In the genomic region with DNA sequence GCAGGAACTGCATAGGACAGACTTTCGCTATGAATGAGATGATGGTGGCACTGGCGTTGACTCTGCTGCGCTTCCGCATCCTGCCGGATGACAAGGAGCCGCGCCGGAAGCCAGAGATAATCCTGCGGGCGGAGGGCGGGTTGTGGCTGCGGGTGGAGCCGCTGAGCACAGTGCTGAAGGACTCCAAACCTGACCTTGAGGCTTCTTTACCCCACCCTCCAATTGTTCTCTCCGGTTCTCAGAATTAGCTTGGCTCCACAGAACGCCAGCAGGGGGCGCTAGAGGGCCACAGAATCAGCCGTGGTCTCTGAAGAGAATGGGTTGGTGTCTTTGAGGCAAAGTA, we compare ENCODE assay signal across 8 mouse cellular contexts. TPM values are rescaled to one million over a fixed set of nuclear protein-coding genes. Genes with fewer than 3 reads are reported as not detected.
DNase-seq lines count a peak whose midpoint lies in the region; ATAC-seq and TF ChIP-seq lines count a peak whose summit lies in the region.

No protein-coding gene starts in this region.

- WGBS in forebrain, embryonic 13.5 days, result 3% methylated on average over 17 of the region's 17 CpGs
- under 1% methylated on average over 17 of the region's 17 CpGs for WGBS in large intestine, adult 2 months
- WGBS in liver, postnatal 0 days (ENCODE audit: insufficient replicate concordance), result 2% methylated on average over 17 of the region's 17 CpGs
- 3% methylated on average over 17 of the region's 17 CpGs for WGBS in neural tube, embryonic 14.5 days

- TF ChIP-seq CTCF in CH12.LX (conservative IDR thresholded peaks at IDR 0.05 in 1 of 2, IDR thresholded peaks at IDR 0.05 in 1 of 2; ENCODE audit: low read depth in 2 of 2, low read length in 2 of 2), result peak; percentile 78 to 96
- peak; percentile 95 for TF ChIP-seq CTCF in liver, postnatal 0 days (IDR thresholded peaks at IDR 0.05; ENCODE audit: low read depth)

- peak; percentile 74 for TF ChIP-seq POLR2A in CH12.LX (IDR thresholded peaks at IDR 0.05; ENCODE audit: low read depth, low read length)

- H3K27me3 ChIP-seq in CH12.LX (replicated peaks), result no peaks in the 10 kb centered on the region
- H3K27me3 ChIP-seq in forebrain, embryonic 13.5 days, result no peaks in the 10 kb centered on the region
- H3K27me3 ChIP-seq in liver, postnatal 0 days (ENCODE audit: insufficient read depth, low read length), result no peaks in the 10 kb centered on the region
- no peaks in the 10 kb centered on the region for H3K27me3 ChIP-seq in neural tube, embryonic 14.5 days (ENCODE audit: control insufficient read depth, insufficient read depth, low read length)

- peak; percentile 88 for ATAC-seq in forebrain, embryonic 13.5 days
- peak; percentile 62 for ATAC-seq in liver, postnatal 0 days
- ATAC-seq in neural tube, embryonic 14.5 days (ENCODE audit: low read depth), result peak; percentile 97

- TF ChIP-seq EP300 in CH12.LX (IDR thresholded peaks at IDR 0.05; ENCODE audit: low read length), result no peak
- TF ChIP-seq EP300 in liver, postnatal 0 days (IDR thresholded peaks at IDR 0.05; ENCODE audit: low read depth), result peak; percentile 16; the same call in 1 of the 2 replicates

- H3K9ac ChIP-seq in CH12.LX (ENCODE audit: insufficient read depth, low read depth), result peak overlapping the region; percentile 58
- peak overlapping the region; percentile 64 for H3K9ac ChIP-seq in forebrain, embryonic 13.5 days
- H3K9ac ChIP-seq in liver, postnatal 0 days (replicated peaks), result no peak overlapping the region
- H3K9ac ChIP-seq in neural tube, embryonic 14.5 days (replicated peaks; ENCODE audit: low read depth, low read length), result peak overlapping the region; percentile 53; the same call in 1 of the 2 replicates

- no peaks in the 10 kb centered on the region for H3K9me3 ChIP-seq in CH12.LX (replicated peaks; ENCODE audit: low read length)
- H3K9me3 ChIP-seq in forebrain, embryonic 13.5 days (replicated peaks), result no peaks in the 10 kb centered on the region
- H3K9me3 ChIP-seq in liver, postnatal 0 days (ENCODE audit: low read length), result no peaks in the 10 kb centered on the region
- no peaks in the 10 kb centered on the region for H3K9me3 ChIP-seq in neural tube, embryonic 14.5 days (ENCODE audit: control insufficient read depth, low read length)

- in situ Hi-C loops in CH12.LX (cut with MboI; ENCODE audit: low pct_ligation_motif_present, low pct_unique_long_range_greater_than_20kb, low sequenced_read_pairs), result no loop called here

- TF ChIP-seq RAD21 in CH12.LX (IDR thresholded peaks at IDR 0.05; ENCODE audit: low read depth, low read length), result peak; percentile 91

- H3K4me3 ChIP-seq in CH12.LX (replicated peaks in 1 of 3; ENCODE audit: low read depth in 2 of 3, low read length in 2 of 3, poor library complexity in 1 of 3), result peak overlapping the region; percentile 64 to 66 (median 65)
- peak overlapping the region; percentile 39 for H3K4me3 ChIP-seq in forebrain, embryonic 13.5 days
- peak overlapping the region; percentile 31; the same call in 1 of the 2 replicates for H3K4me3 ChIP-seq in liver, postnatal 0 days (ENCODE audit: low read depth, low read length)
- peak overlapping the region; percentile 37 for H3K4me3 ChIP-seq in neural tube, embryonic 14.5 days (ENCODE audit: low read depth, low read length)

- H3K27ac ChIP-seq in CH12.LX (ENCODE audit: insufficient read depth, low read depth), result no peak overlapping the region
- no peak overlapping the region for H3K27ac ChIP-seq in forebrain, embryonic 13.5 days
- no peak overlapping the region for H3K27ac ChIP-seq in liver, postnatal 0 days (ENCODE audit: low read depth)
- no peak overlapping the region for H3K27ac ChIP-seq in neural tube, embryonic 14.5 days (ENCODE audit: low read depth, low read length)

- no peaks in the 10 kb centered on the region for H3K36me3 ChIP-seq in CH12.LX (replicated peaks in 1 of 2; ENCODE audit: control insufficient read depth in 1 of 2, insufficient read depth in 1 of 2, low read length in 1 of 2)
- no peaks in the 10 kb centered on the region for H3K36me3 ChIP-seq in forebrain, embryonic 13.5 days (ENCODE audit: poor library complexity, severe bottlenecking)
- H3K36me3 ChIP-seq in liver, postnatal 0 days (replicated peaks; ENCODE audit: insufficient read depth, low read length), result no peaks in the 10 kb centered on the region
- H3K36me3 ChIP-seq in neural tube, embryonic 14.5 days (ENCODE audit: control insufficient read depth, insufficient read depth, low read length), result no peaks in the 10 kb centered on the region

- dilution Hi-C loops in CH12.LX (cut with MboI; ENCODE audit: extremely low pct_ligation_motif_present, extremely low pct_unique_long_range_greater_than_20kb, low sequenced_read_pairs), result no loop called here

- H3K4me2 ChIP-seq in CH12.LX (ENCODE audit: insufficient read depth, low read depth, poor library complexity, severe bottlenecking), result peak overlapping the region; percentile 63
- peak overlapping the region; percentile 68 for H3K4me2 ChIP-seq in forebrain, embryonic 13.5 days
- H3K4me2 ChIP-seq in liver, postnatal 0 days (ENCODE audit: low read depth, low read length), result peak overlapping the region; percentile 65
- H3K4me2 ChIP-seq in neural tube, embryonic 14.5 days (ENCODE audit: low read depth, low read length), result peak overlapping the region; percentile 55

- H3K4me1 ChIP-seq in CH12.LX (ENCODE audit: control insufficient read depth in 1 of 2, insufficient read depth in 2 of 2), result peaks cover 3 to 9% of the 10 kb centered on the region in 2 experiments; a peak in 2 of 4 replicates
- peaks cover 4% of the 10 kb centered on the region; the same call in 1 of the 2 replicates for H3K4me1 ChIP-seq in forebrain, embryonic 13.5 days
- H3K4me1 ChIP-seq in liver, postnatal 0 days (ENCODE audit: insufficient read depth), result peaks cover 7% of the 10 kb centered on the region; the same call in 1 of the 2 replicates
- H3K4me1 ChIP-seq in neural tube, embryonic 14.5 days (ENCODE audit: control insufficient read depth, insufficient read depth, low read length), result no peaks in the 10 kb centered on the region

- intact Hi-C loops in heart, postnatal 10 days (cut with DNase I), result loop anchor here (2.0 to 5.0 kb wide), 4 partner anchors 46 to 317 kb away; no protein-coding TSS in a partner anchor

- DNase-seq in CH12.LX (ENCODE audit: extremely low read depth), result peak; percentile 97
- peak; percentile 48 for DNase-seq in c-Kit-positive CD71-positive TER-119-negative erythroid progenitor cells, embryonic 14.5 days (ENCODE audit: low read depth)
- peak; percentile 76 to 88 for DNase-seq in heart, postnatal 10 days
- DNase-seq in large intestine, adult 2 months (ENCODE audit: low read depth, low spot score), result peak; percentile 89
- peak; percentile 86 for DNase-seq in liver, postnatal 0 days
- DNase-seq in testis, postnatal 10 days (ENCODE audit: low spot score), result peak; percentile 95

- no peaks in the 10 kb centered on the region for H3K79me2 ChIP-seq in CH12.LX (replicated peaks; ENCODE audit: control insufficient read depth, extremely low read depth, insufficient read depth, poor library complexity, severe bottlenecking)

TF ChIP-seq in CH12.LX, 34 proteins besides CTCF, POLR2A, EP300 and RAD21 (continues in another document):
- TF ChIP-seq JUND (conservative IDR thresholded peaks at IDR 0.05; ENCODE audit: low read depth, low read length) (peak; percentile 13; the same call in 1 of the 2 replicates), RCOR1 (conservative IDR thresholded peaks at IDR 0.05; ENCODE audit: low read depth, low read length) (no peak), TCF12 (IDR thresholded peaks at IDR 0.05; ENCODE audit: low read depth, low read length) (peak; percentile 45; the same call in 1 of the 2 replicates), HCFC1 (IDR thresholded peaks at IDR 0.05; ENCODE audit: low read depth, low read length) (peak; percentile 71), USF2 (conservative IDR thresholded peaks at IDR 0.05; ENCODE audit: low read depth, low read length) (no peak), MAFK (IDR thresholded peaks at IDR 0.05; ENCODE audit: insufficient replicate concordance, low read length) (no peak), MYC (IDR thresholded peaks at IDR 0.05; ENCODE audit: low read depth, low read length) (0 out of 2 replicates have a peak, but pooled peaks have one; percentile 38), PAX5 (IDR thresholded peaks at IDR 0.05; ENCODE audit: low read length) (no peak), CHD2 (IDR thresholded peaks at IDR 0.05; ENCODE audit: low read length) (no peak), KAT2A (IDR thresholded peaks at IDR 0.05; ENCODE audit: insufficient replicate concordance, low read length) (no peak), SIN3A (IDR thresholded peaks at IDR 0.05; ENCODE audit: low read length) (peak; percentile 59; the same call in 1 of the 2 replicates)

RNA-seq across cellular contexts. Expression of gene Cyp4f37, which starts 13.8 kb away (rescaled TPM):
- 0.34 TPM in 1 of 2 replicates, not detected in the other for total RNA-seq in CH12.LX (2012; rRNA removed)
- total RNA-seq in CH12.LX (2014; rRNA removed), result 0.16 and 0.28 TPM in 2 replicates
- 0.45 and 0.60 TPM in 2 replicates for polyA plus RNA-seq in CH12.LX (2012; ENCODE audit: insufficient read length, low read depth)
- polyA plus RNA-seq in forebrain, embryonic 13.5 days (2015; fragmentation: Nextera tagmentation; extraction: Ambion mirVana), result 0.64 TPM in 1 of 2 replicates, not detected in the other
- total RNA-seq in heart, postnatal 10 days (2021), result not detected
- polyA plus RNA-seq in large intestine, adult 2 months (2012; rRNA removed), result 0.05 TPM in 1 of 2 replicates, not detected in the other
- polyA plus RNA-seq in liver, postnatal 0 days (2015; fragmentation: Nextera tagmentation; extraction: Ambion mirVana), result not detected in 2 replicates
- 0.80 and 1.5 TPM in 2 replicates for polyA plus RNA-seq in neural tube, embryonic 14.5 days (2014; fragmentation: Nextera tagmentation; extraction: Ambion mirVana)

RNA-seq across cellular contexts. Expression of gene Cyp4f40, which starts 23.8 kb away (rescaled TPM):
- total RNA-seq in CH12.LX (2012; rRNA removed) (0.08 TPM in 2 replicates), CH12.LX (2014; rRNA removed) (0.09 and 0.40 TPM in 2 replicates)
- polyA plus RNA-seq in CH12.LX (2012; ENCODE audit: insufficient read length, low read depth), result 0.44 and 0.53 TPM in 2 replicates
- not detected in 2 replicates for polyA plus RNA-seq in forebrain, embryonic 13.5 days (2015; fragmentation: Nextera tagmentation; extraction: Ambion mirVana)
- not detected for total RNA-seq in heart, postnatal 10 days (2021)
- polyA plus RNA-seq in large intestine, adult 2 months (2012; rRNA removed), result 138 and 188 TPM in 2 replicates
- not detected in 2 replicates for polyA plus RNA-seq in liver, postnatal 0 days (2015; fragmentation: Nextera tagmentation; extraction: Ambion mirVana)
- not detected in 2 replicates for polyA plus RNA-seq in neural tube, embryonic 14.5 days (2014; fragmentation: Nextera tagmentation; extraction: Ambion mirVana)

RNA-seq across cellular contexts. Expression of gene Cyp4f15, which starts 50.5 kb away (rescaled TPM):
- not detected in 2 replicates for total RNA-seq in CH12.LX (2012; rRNA removed)
- total RNA-seq in CH12.LX (2014; rRNA removed), result not detected in 2 replicates
- not detected in 2 replicates for polyA plus RNA-seq in CH12.LX (2012; ENCODE audit: insufficient read length, low read depth)
- 0.84 and 1.4 TPM in 2 replicates for polyA plus RNA-seq in forebrain, embryonic 13.5 days (2015; fragmentation: Nextera tagmentation; extraction: Ambion mirVana)
- not detected for total RNA-seq in heart, postnatal 10 days (2021)
- polyA plus RNA-seq in large intestine, adult 2 months (2012; rRNA removed), result 0.31 and 0.45 TPM in 2 replicates
- polyA plus RNA-seq in liver, postnatal 0 days (2015; fragmentation: Nextera tagmentation; extraction: Ambion mirVana), result 33.5 and 37.6 TPM in 2 replicates
- polyA plus RNA-seq in neural tube, embryonic 14.5 days (2014; fragmentation: Nextera tagmentation; extraction: Ambion mirVana), result 1.7 and 1.8 TPM in 2 replicates

Comparison
In these comparisons a context has a peak if more than half of its experiments do, and no peak if none do; other contexts are left out.
1. RNA of gene Cyp4f40, which starts 23.8 kb away (polyA plus RNA-seq): 138 to 188 TPM in large intestine, adult 2 months; 0.44 to 0.53 TPM in CH12.LX, not detected in neural tube, embryonic 14.5 days, not detected in liver, postnatal 0 days and not detected in forebrain, embryonic 13.5 days; every median in the first group is over 10 times any median in the second.
2. RNA of gene Cyp4f15, which starts 50.5 kb away (polyA plus RNA-seq): 33.5 to 37.6 TPM in liver, postnatal 0 days; 1.7 to 1.8 TPM in neural tube, embryonic 14.5 days, 0.84 to 1.4 TPM in forebrain, embryonic 13.5 days, 0.31 to 0.45 TPM in large intestine, adult 2 months and not detected in CH12.LX; every median in the first group is over 10 times any median in the second.
3. Peak in every context shown above with its lines, with median percentiles within 50 percentile points of each other: DNase-seq, H3K4me2 ChIP-seq, H3K4me3 ChIP-seq and ATAC-seq.